Mouse (Mus musculus) lung, embryonic 16.5 days (tissue): ENCODE results near the gene Cyb5d1. TPM values are rescaled to one million over a fixed set of nuclear protein-coding genes. Genes with fewer than 3 reads are reported as not detected.

Experiments
- ATAC-seq: fragments of 200-750 bp; cut with Nextera tagmentation; 2 replicates; pipeline ENCODE4 v1.8.0; 2017; ENCODE audit warnings: low read depth, mild to moderate bottlenecking, moderate library complexity
- H3K27ac ChIP-seq: fragments of 300-500 bp; sonication (generic); 2 replicates; pipeline ENCODE4 v1.5.1; 2014; ENCODE audit warnings: mild to moderate bottlenecking, control low read depth, low read length
- H3K27me3 ChIP-seq: fragments of 300-500 bp; sonication (generic); 2 replicates; pipeline ENCODE4 v1.6.1; 2014; ENCODE audit warnings: low read depth, low read length, mixed read lengths; ENCODE audit not compliant: control insufficient read depth, insufficient read depth
- H3K36me3 ChIP-seq: fragments of 300-500 bp; sonication (generic); 2 replicates; pipeline ENCODE4 v1.6.1; 2014; ENCODE audit warnings: low read length; ENCODE audit not compliant: control insufficient read depth, insufficient read depth
- H3K4me1 ChIP-seq: fragments of 300-500 bp; sonication (generic); replicated peaks from 2 replicates; pipeline ENCODE4 v1.6.1; 2014; ENCODE audit warnings: low read length, mixed read lengths; ENCODE audit not compliant: control insufficient read depth, insufficient read depth
- H3K4me2 ChIP-seq: fragments of 300-500 bp; sonication (generic); 2 replicates; pipeline ENCODE4 v1.6.1; 2014; ENCODE audit warnings: low read depth, low read length, control low read depth
- H3K4me3 ChIP-seq: fragments of 300-500 bp; sonication (generic); 2 replicates; pipeline ENCODE4 v1.5.1; 2014; ENCODE audit warnings: mild to moderate bottlenecking, low read length, control low read depth
- H3K9ac ChIP-seq: fragments of 300-500 bp; sonication (generic); 2 replicates; pipeline ENCODE4 v1.6.1; 2014; ENCODE audit warnings: low read length, control low read depth
- H3K9me3 ChIP-seq: fragments of 300-500 bp; sonication (generic); 2 replicates; pipeline ENCODE4 v1.6.1; 2016; ENCODE audit warnings: low read length; ENCODE audit not compliant: control insufficient read depth
- WGBS: fragments of 180-500 bp; shearing (Covaris S2); extraction: QIAGEN DNeasy Blood & Tissue Kit; methylation state at CpG from one replicate; pipeline ENCODE4 v1.1.7; 2014; 5-methylcytosine and 5-hydroxymethylcytosine counted together
- polyA plus RNA-seq: library from polyadenylated mRNA; unstranded; fragments of >200 nt; fragmentation: Nextera tagmentation; extraction: Ambion mirVana; gene quantifications from 2 replicates; pipeline ENCODE4 v1.2.1, GENCODE M21; 2015

Gene Cyb5d1
- polyA plus RNA-seq, 1 experiment from 2014 or later, result 32.6 TPM

- Histone ChIP-seq H3K27ac (peak overlapping the region; percentile 100), H3K4me1 (peaks cover 52% of the 10 kb centered on the region), H3K36me3 (peaks cover 12% of the 10 kb centered on the region), H3K4me3 (peak overlapping the region; percentile 90), H3K9ac (peak overlapping the region; percentile 100), H3K27me3 (no peaks in the 10 kb centered on the region), H3K9me3 (no peaks in the 10 kb centered on the region), H3K4me2 (peak overlapping the region; percentile 94)
- no peak for ATAC-seq
- under 1% methylated on average over 22 of the region's 22 CpGs for WGBS
Measured at GRCm38 (mm10) chr11:69367616-69368355, 27.6 kb downstream of the Cyb5d1 start.

GRCm38 (mm10) chr11:69366855-69367615 lies 28.4 kb downstream of the Cyb5d1 start:
- ATAC-seq, result no peak

DNA sequence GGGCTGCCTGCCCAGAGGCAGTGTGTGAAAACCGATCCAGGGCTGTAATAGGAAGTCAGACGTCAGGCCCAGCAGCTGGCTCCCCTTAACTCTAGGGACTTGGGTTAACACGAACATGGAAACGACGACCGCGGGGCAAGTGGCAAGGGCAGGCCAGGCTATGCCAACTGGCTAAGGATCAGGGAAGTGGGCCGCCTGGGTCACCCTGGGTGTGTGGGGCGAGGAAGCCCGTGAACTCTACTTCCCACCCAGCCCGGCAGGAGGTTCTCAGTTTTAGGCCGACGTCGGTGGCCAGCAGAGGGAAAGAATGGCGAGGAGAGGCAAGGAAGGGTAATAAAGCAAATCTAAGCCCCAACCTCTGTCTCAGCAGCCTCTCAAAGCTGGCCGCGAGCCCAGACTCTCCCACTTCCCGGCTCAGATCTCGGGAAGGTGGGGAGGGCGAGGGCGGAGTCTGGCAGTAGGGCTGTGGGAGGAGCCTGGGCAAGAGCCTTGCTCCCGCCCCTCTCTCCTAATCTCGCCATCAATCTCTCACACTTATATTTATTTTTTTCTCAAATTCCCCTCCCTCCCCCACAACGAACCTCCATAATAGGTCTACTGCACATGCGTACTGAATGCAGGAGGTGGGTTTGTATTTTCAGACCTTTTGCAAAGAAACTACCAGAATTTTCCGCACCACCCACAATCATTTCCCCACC lies 29.1 kb downstream of the Cyb5d1 start:
- H3K36me3 ChIP-seq, result peaks cover 20% of the 10 kb centered on the region
- WGBS, result under 1% methylated on average over 26 of the region's 26 CpGs
- H3K4me1 ChIP-seq, result peaks cover 42% of the 10 kb centered on the region
- peak overlapping the region; percentile 70 for H3K9ac ChIP-seq
- peak overlapping the region; percentile 100 for H3K27ac ChIP-seq
- H3K4me2 ChIP-seq, result peak overlapping the region; percentile 94
- no peaks in the 10 kb centered on the region for H3K27me3 ChIP-seq
- peak overlapping the region; percentile 90 for H3K4me3 ChIP-seq
- H3K9me3 ChIP-seq, result no peaks in the 10 kb centered on the region
- peak; percentile 85 for ATAC-seq

More at GRCm38 (mm10) chr11:69366855-69367615, 28.4 kb downstream of the Cyb5d1 start:
- H3K9me3 ChIP-seq, result no peaks in the 10 kb centered on the region
- H3K36me3 ChIP-seq, result peaks cover 14% of the 10 kb centered on the region
- H3K27ac ChIP-seq, result peak overlapping the region; percentile 100
- H3K9ac ChIP-seq, result peak overlapping the region; percentile 100
- no peaks in the 10 kb centered on the region for H3K27me3 ChIP-seq
- peak overlapping the region; percentile 90 for H3K4me3 ChIP-seq
- peaks cover 49% of the 10 kb centered on the region for H3K4me1 ChIP-seq
- WGBS, result under 1% methylated on average over 22 of the region's 22 CpGs
- H3K4me2 ChIP-seq, result peak overlapping the region; percentile 94

- Histone ChIP-seq H3K9ac (peak overlapping the region; percentile 70), H3K27ac (peak overlapping the region; percentile 100), H3K9me3 (no peaks in the 10 kb centered on the region), H3K27me3 (no peaks in the 10 kb centered on the region), H3K4me3 (peak overlapping the region; percentile 90), H3K36me3 (peaks cover 26% of the 10 kb centered on the region), H3K4me1 (peaks cover 36% of the 10 kb centered on the region), H3K4me2 (peak overlapping the region; percentile 94)
- ATAC-seq, result no peak
- WGBS, result 15% methylated on average over 6 of the region's 6 CpGs
Measured at GRCm38 (mm10) chr11:69365722-69366121, 29.7 kb downstream of the Cyb5d1 start.

DNA sequence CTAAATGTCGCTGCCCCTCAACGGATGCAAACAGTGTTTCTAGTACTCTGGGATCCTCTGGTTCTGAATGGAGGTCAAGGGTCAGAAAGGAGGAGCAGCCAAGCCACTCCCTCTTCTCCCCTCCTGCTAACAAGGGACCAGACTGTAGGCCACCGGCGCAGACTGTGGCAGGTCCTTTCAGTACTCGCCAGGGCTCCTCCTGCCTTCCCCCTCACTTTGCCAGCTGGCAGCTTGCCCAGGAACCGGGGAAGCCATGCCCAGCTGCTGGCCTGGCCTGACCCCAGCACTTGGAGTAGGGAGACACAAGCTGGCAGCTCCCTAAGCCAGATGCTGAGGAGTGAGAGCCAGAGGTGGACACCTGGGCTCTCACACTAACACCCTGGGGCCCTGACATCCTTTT lies 30.5 kb downstream of the Cyb5d1 start:
- peaks cover 34% of the 10 kb centered on the region for H3K36me3 ChIP-seq
- peak overlapping the region; percentile 90; the same call in 1 of the 2 replicates for H3K4me3 ChIP-seq
- peak overlapping the region; percentile 94 for H3K4me2 ChIP-seq
- H3K9me3 ChIP-seq, result no peaks in the 10 kb centered on the region
- ATAC-seq, result peak; percentile 64
- 3% methylated on average over 6 of the region's 6 CpGs for WGBS
- H3K4me1 ChIP-seq, result peaks cover 33% of the 10 kb centered on the region
- peak overlapping the region; percentile 100 for H3K27ac ChIP-seq
- H3K9ac ChIP-seq, result 0 out of 2 replicates have a peak overlapping the region, but pooled peaks have one; percentile 12
- no peaks in the 10 kb centered on the region for H3K27me3 ChIP-seq

GRCm38 (mm10) chr11:69364376-69364775 lies 31.1 kb downstream of the Cyb5d1 start:
- H3K9ac ChIP-seq, result peak overlapping the region; percentile 35; the same call in 1 of the 2 replicates
- WGBS, result 25% methylated on average over 8 of the region's 8 CpGs

DNA sequence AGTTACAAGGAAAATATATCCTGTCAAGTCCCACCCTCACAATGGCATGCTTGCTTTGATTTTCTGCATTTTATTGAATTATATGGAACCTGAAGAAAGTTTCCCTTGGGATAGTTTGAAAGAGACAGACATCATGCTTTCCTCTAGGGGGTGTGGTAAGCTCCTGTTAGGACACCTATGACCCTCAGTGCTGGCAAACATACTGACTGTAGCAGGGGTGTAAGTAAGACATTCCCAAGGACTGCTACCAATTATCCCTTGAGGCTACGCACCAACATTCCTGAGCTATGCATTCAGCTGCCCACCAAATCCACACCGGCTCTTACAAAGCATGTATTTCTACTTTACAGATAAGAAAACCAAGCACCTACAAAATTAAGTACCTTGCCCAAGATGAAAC lies 33.0 kb downstream of the Cyb5d1 start:
- Histone ChIP-seq H3K4me2 (no peak overlapping the region), H3K36me3 (peaks cover 57% of the 10 kb centered on the region), H3K27ac (no peak overlapping the region), H3K9ac (no peak overlapping the region), H3K4me3 (no peak overlapping the region), H3K4me1 (peaks cover 28% of the 10 kb centered on the region), H3K9me3 (no peaks in the 10 kb centered on the region), H3K27me3 (no peaks in the 10 kb centered on the region)
- 67% methylated on average over 2 of the region's 2 CpGs for WGBS
- no peak for ATAC-seq

More at GRCm38 (mm10) chr11:69364376-69364775, 31.1 kb downstream of the Cyb5d1 start:
- H3K27me3 ChIP-seq, result no peaks in the 10 kb centered on the region
- H3K4me3 ChIP-seq, result peak overlapping the region; percentile 90; the same call in 1 of the 2 replicates
- no peaks in the 10 kb centered on the region for H3K9me3 ChIP-seq
- H3K27ac ChIP-seq, result peak overlapping the region; percentile 100
- H3K4me1 ChIP-seq, result peaks cover 33% of the 10 kb centered on the region
- H3K36me3 ChIP-seq, result peaks cover 40% of the 10 kb centered on the region
- peak overlapping the region; percentile 94 for H3K4me2 ChIP-seq
- no peak for ATAC-seq

GRCm38 (mm10) chr11:69362021-69362420 lies 33.4 kb downstream of the Cyb5d1 start:
- Histone ChIP-seq H3K4me1 (peaks cover 28% of the 10 kb centered on the region), H3K4me3 (no peak overlapping the region), H3K9ac (no peak overlapping the region), H3K9me3 (no peaks in the 10 kb centered on the region), H3K4me2 (no peak overlapping the region), H3K27me3 (no peaks in the 10 kb centered on the region), H3K27ac (no peak overlapping the region), H3K36me3 (peaks cover 62% of the 10 kb centered on the region)
- ATAC-seq, result no peak
- WGBS, result 59% methylated on average over 7 of the region's 7 CpGs
